Mouse (Mus musculus) embryonic facial prominence, embryonic 14.5 days (tissue): ENCODE measurements around the gene Spdya. TPM values are rescaled to one million over a fixed set of nuclear protein-coding genes. Genes with fewer than 3 reads are reported as not detected.
A peak's percentile ranks its signal among the peaks of the same experiment; 100 is the strongest.
"Not testable (repeated sequence)": the region's sequence is repeated elsewhere in the genome, so short reads cannot be mapped to it uniquely, and the experiment has no call there.

Source experiments
- ATAC-seq: fragments of 200-750 bp; cut with Nextera tagmentation; 2 replicates; pipeline ENCODE4 v1.8.0; 2017; ENCODE audit warnings: low read depth, moderate number of reproducible peaks, moderate TSS enrichment
- DNase-seq: peaks from one replicate; pipeline ENCODE4 v3.0.0-alpha.2; 2015; ENCODE audit warnings: low spot score
- H3K27ac ChIP-seq: fragments of 300-500 bp; sonication (generic); replicated peaks from 2 replicates; pipeline ENCODE4 v1.5.1; 2014; ENCODE audit warnings: low read depth, mild to moderate bottlenecking, low read length, moderate library complexity
- H3K27me3 ChIP-seq: fragments of 300-500 bp; sonication (generic); replicated peaks from 2 replicates; pipeline ENCODE4 v1.6.1; 2014; ENCODE audit warnings: low read length; ENCODE audit not compliant: control insufficient read depth, insufficient read depth
- H3K36me3 ChIP-seq: fragments of 300-500 bp; sonication (generic); 2 replicates; pipeline ENCODE4 v1.6.1; 2014; ENCODE audit warnings: low read length, mixed read lengths; ENCODE audit not compliant: control insufficient read depth, insufficient read depth
- H3K4me1 ChIP-seq: fragments of 300-500 bp; sonication (generic); 2 replicates; pipeline ENCODE4 v1.6.1; 2014; ENCODE audit warnings: antibody characterized with exemption, low read length; ENCODE audit not compliant: control insufficient read depth, insufficient read depth
- H3K4me2 ChIP-seq: fragments of 300-500 bp; sonication (generic); 2 replicates; pipeline ENCODE4 v1.6.1; 2014; ENCODE audit warnings: low read depth, mild to moderate bottlenecking, low read length, moderate library complexity, mixed read lengths
- H3K4me3 ChIP-seq: fragments of 300-500 bp; sonication (generic); 2 replicates; pipeline ENCODE4 v1.5.1; 2014; ENCODE audit warnings: low read depth, mild to moderate bottlenecking, low read length
- H3K9ac ChIP-seq: fragments of 300-500 bp; sonication (generic); 2 replicates; pipeline ENCODE4 v1.6.1; 2014; ENCODE audit warnings: low read depth, mild to moderate bottlenecking, low read length, moderate library complexity, mixed read lengths
- H3K9me3 ChIP-seq: fragments of 300-500 bp; sonication (generic); 2 replicates; pipeline ENCODE4 v1.6.1; 2016; ENCODE audit warnings: low read length; ENCODE audit not compliant: control insufficient read depth
- whole genome bisulfite sequencing: fragments of 180-500 bp; shearing (Covaris S2); extraction: QIAGEN DNeasy Blood & Tissue Kit; methylation state at CpG from one replicate; pipeline ENCODE4 v1.1.7; 2014; 5-methylcytosine and 5-hydroxymethylcytosine counted together
- polyA plus RNA-seq: library from polyadenylated mRNA; unstranded; fragments of >200 nt; fragmentation: Nextera tagmentation; extraction: Ambion mirVana; gene quantifications from 2 replicates; pipeline ENCODE4 v1.2.1, GENCODE M21; 2014

Spdya gene
- polyA plus RNA-seq, 1 experiment from 2014 or later: 0.29 TPM

- Histone ChIP-seq H3K4me3 (peak overlapping the region; percentile 100), H3K27me3 (no peaks in the 10 kb centered on the region), H3K9ac (peak overlapping the region; percentile 93), H3K4me1 (peaks cover 14% of the 10 kb centered on the region), H3K4me2 (peak overlapping the region; percentile 83), H3K9me3 (no peaks in the 10 kb centered on the region), H3K36me3 (0 out of 2 replicates have a peak, but pooled peaks cover 9% of the 10 kb centered on the region), H3K27ac (peak overlapping the region; percentile 80)
- WGBS: under 1% methylated on average over 36 of the region's 73 CpGs
- DNase-seq: peak; percentile 23
- ATAC-seq: peak; percentile 56
Observed at GRCm38 (mm10) chr17:71616319-71617032, 64.6 kb downstream of the Spdya start.

- Histone ChIP-seq H3K27me3 (no peaks in the 10 kb centered on the region), H3K4me3 (peak overlapping the region; percentile 100), H3K9me3 (no peaks in the 10 kb centered on the region)
Observed at GRCm38 (mm10) chr17:71617033-71617362, 65.1 kb downstream of the Spdya start.

GRCm38 (mm10) chr17:71617974-71618373, 66.1 kb downstream of the Spdya start:
- no peaks in the 10 kb centered on the region for H3K9me3 ChIP-seq
- H3K36me3 ChIP-seq: 0 out of 2 replicates have a peak, but pooled peaks cover 9% of the 10 kb centered on the region
- H3K4me2 ChIP-seq: peak overlapping the region; percentile 83
- peaks cover 14% of the 10 kb centered on the region for H3K4me1 ChIP-seq
- no peaks in the 10 kb centered on the region for H3K27me3 ChIP-seq
- peak overlapping the region; percentile 17; the same call in 1 of the 2 replicates for H3K9ac ChIP-seq
- no peak for DNase-seq
- peak overlapping the region; percentile 100 for H3K4me3 ChIP-seq
- no peak for ATAC-seq
- no peak overlapping the region for H3K27ac ChIP-seq
- WGBS: 76% methylated on average over 4 of the region's 4 CpGs

More at GRCm38 (mm10) chr17:71617033-71617362, 65.1 kb downstream of the Spdya start:
- Histone ChIP-seq H3K4me2 (peak overlapping the region; percentile 83), H3K27ac (no peak overlapping the region), H3K36me3 (0 out of 2 replicates have a peak, but pooled peaks cover 9% of the 10 kb centered on the region), H3K9ac (peak overlapping the region; percentile 93), H3K4me1 (peaks cover 14% of the 10 kb centered on the region)
- DNase-seq: no peak
- under 1% methylated on average over 10 of the region's 10 CpGs for WGBS
- no peak for ATAC-seq

GRCm38 (mm10) chr17:71631806-71632205, 79.9 kb downstream of the Spdya start:
- Histone ChIP-seq H3K9ac (no peak overlapping the region), H3K27ac (no peak overlapping the region), H3K4me1 (no peaks in the 10 kb centered on the region), H3K4me2 (no peak overlapping the region), H3K4me3 (no peak overlapping the region), H3K27me3 (no peaks in the 10 kb centered on the region), H3K9me3 (no peaks in the 10 kb centered on the region), H3K36me3 (peaks cover 86% of the 10 kb centered on the region)
- WGBS: 74% methylated on average over 10 of the region's 10 CpGs
- no peak for ATAC-seq
- no peak for DNase-seq

- H3K36me3 ChIP-seq: peaks cover 86% of the 10 kb centered on the region
- WGBS: 88% methylated on average over 8 of the region's 8 CpGs
Observed at GRCm38 (mm10) chr17:71633350-71633749, 81.5 kb downstream of the Spdya start.

GRCm38 (mm10) chr17:71636786-71637185, 84.9 kb downstream of the Spdya start:
- Histone ChIP-seq H3K9me3 (no peaks in the 10 kb centered on the region), H3K4me1 (no peaks in the 10 kb centered on the region), H3K4me3 (no peak overlapping the region), H3K27me3 (no peaks in the 10 kb centered on the region), H3K4me2 (no peak overlapping the region), H3K9ac (no peak overlapping the region), H3K36me3 (peaks cover 96% of the 10 kb centered on the region), H3K27ac (no peak overlapping the region)
- ATAC-seq (no peak), DNase-seq (no peak)
- 95% methylated on average over 8 of the region's 8 CpGs for WGBS

More at GRCm38 (mm10) chr17:71633350-71633749, 81.5 kb downstream of the Spdya start:
- Histone ChIP-seq H3K9ac (no peak overlapping the region), H3K27ac (no peak overlapping the region), H3K27me3 (no peaks in the 10 kb centered on the region), H3K4me3 (no peak overlapping the region), H3K9me3 (no peaks in the 10 kb centered on the region), H3K4me1 (no peaks in the 10 kb centered on the region), H3K4me2 (no peak overlapping the region)
- ATAC-seq: no peak
- no peak for DNase-seq

GRCm38 (mm10) chr17:71637750-71638265, 85.9 kb downstream of the Spdya start:
- H3K9me3 ChIP-seq: no peaks in the 10 kb centered on the region
- H3K9ac ChIP-seq: no peak overlapping the region
- H3K27ac ChIP-seq: no peak overlapping the region
- H3K36me3 ChIP-seq: peaks cover 98% of the 10 kb centered on the region
- no peak overlapping the region for H3K4me2 ChIP-seq
- H3K4me3 ChIP-seq: no peak overlapping the region
- ATAC-seq (no peak), DNase-seq (no peak)
- no peaks in the 10 kb centered on the region for H3K4me1 ChIP-seq
- no peaks in the 10 kb centered on the region for H3K27me3 ChIP-seq
- WGBS: 89% methylated on average over 2 of the region's 4 CpGs

GRCm38 (mm10) chr17:71639056-71639455, 87.2 kb downstream of the Spdya start:
- H3K4me2 ChIP-seq, H3K4me1 ChIP-seq, DNase-seq, H3K27me3 ChIP-seq, H3K9ac ChIP-seq, H3K27ac ChIP-seq, ATAC-seq, H3K4me3 ChIP-seq, H3K9me3 ChIP-seq: not testable (repeated sequence)
- H3K36me3 ChIP-seq: peaks cover 93% of the 10 kb centered on the region
- 85% methylated on average over 5 of the region's 5 CpGs for WGBS
